Mouse (Mus musculus): ENCODE measurements around the gene Ap3s2. TPM values are rescaled to one million over a fixed set of nuclear protein-coding genes. Genes with fewer than 3 reads are reported as not detected.

Ap3s2 gene
- polyA plus RNA-seq, 1 experiment from 2014 or later = 36.8 TPM

DNA sequence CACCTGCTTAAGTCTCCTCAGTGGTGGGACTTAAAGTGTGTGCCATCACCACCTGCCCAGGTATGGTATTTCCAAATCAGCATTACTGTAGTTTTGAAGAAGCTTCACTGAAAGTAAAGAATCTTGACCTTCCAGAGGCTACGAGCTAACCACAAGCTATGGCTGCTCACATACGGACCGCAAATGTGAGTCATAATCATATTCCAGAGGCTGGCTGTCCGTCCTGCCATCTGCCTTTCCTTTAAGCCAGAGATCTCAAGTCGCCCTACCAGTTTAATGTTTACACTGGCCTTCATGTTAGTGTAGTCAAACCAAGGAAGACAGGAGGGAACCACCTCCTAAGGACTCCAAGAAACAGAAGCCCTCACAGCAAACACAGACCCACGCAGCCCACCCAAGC is 38.5 kb downstream of the Ap3s2 start:
- no peaks in the 10 kb centered on the region for H3K27me3 ChIP-seq (replicated peaks)
- H3K36me3 ChIP-seq = peaks cover 8% of the 10 kb centered on the region; the same call in 1 of the 2 replicates
- H3K27ac ChIP-seq = no peak overlapping the region
- H3K9me3 ChIP-seq = no peaks in the 10 kb centered on the region
- H3K4me3 ChIP-seq (replicated peaks) = no peak overlapping the region
- ATAC-seq = no peak
- no peak overlapping the region for H3K4me2 ChIP-seq (replicated peaks)
- no peak overlapping the region for H3K9ac ChIP-seq
- WGBS = 72% methylated on average over 6 of the region's 6 CpGs
- 0 out of 2 replicates have a peak, but pooled peaks cover 6% of the 10 kb centered on the region for H3K4me1 ChIP-seq (replicated peaks)

DNA sequence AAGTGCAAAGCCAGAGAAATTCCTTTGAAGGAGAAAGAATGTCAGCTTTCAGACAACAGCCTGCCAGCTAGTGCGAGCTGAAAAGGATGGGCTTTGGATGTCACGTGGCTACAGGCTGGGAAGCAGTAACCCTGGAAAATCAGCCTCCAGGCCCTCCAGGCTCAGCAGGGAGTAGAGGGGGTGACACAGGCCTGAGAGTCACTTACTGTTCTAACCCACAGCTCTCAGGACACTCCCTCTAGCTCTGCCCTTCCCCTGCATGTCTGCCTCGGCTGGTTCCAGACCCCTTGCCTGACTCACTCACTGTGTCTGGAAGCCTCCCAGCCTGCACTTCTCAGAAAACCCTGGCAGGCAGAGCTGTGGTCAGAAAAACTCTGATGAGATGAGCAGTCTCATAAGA is 39.5 kb downstream of the Ap3s2 start:
- no peak for ATAC-seq
- WGBS = 40% methylated on average over 3 of the region's 3 CpGs
- peaks cover 8% of the 10 kb centered on the region; the same call in 1 of the 2 replicates for H3K36me3 ChIP-seq
- no peak overlapping the region for H3K4me2 ChIP-seq (replicated peaks)
- H3K4me3 ChIP-seq (replicated peaks) = no peak overlapping the region
- no peaks in the 10 kb centered on the region for H3K9me3 ChIP-seq
- 0 out of 2 replicates have a peak, but pooled peaks cover 6% of the 10 kb centered on the region for H3K4me1 ChIP-seq (replicated peaks)
- H3K9ac ChIP-seq = no peak overlapping the region
- no peaks in the 10 kb centered on the region for H3K27me3 ChIP-seq (replicated peaks)
- H3K27ac ChIP-seq = peak overlapping the region; percentile 23; the same call in 1 of the 2 replicates

DNA sequence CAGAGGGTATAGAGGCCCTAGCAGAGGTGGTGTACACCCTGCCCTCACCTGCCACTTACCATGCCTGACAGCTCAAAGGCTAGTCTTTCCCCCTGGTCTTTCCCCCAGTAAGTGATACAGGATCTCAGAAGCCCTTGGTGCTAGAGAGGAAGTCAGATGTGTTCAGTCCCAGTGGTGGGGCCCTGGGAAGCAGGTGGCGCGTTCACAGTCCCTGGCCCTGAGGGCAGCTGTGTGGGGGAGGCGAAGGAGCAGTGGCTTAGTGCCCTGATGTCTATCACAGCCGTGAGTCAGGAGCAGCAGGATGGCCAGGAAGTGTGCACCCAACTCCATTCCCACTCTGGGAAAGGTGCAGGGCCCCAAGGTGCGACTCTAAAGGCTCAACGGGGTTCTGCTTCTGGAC is 40.4 kb downstream of the Ap3s2 start:
- WGBS = 75% methylated on average over 6 of the region's 6 CpGs
- no peak overlapping the region for H3K27ac ChIP-seq
- no peaks in the 10 kb centered on the region for H3K27me3 ChIP-seq (replicated peaks)
- 0 out of 2 replicates have a peak, but pooled peaks cover 6% of the 10 kb centered on the region for H3K36me3 ChIP-seq
- H3K4me1 ChIP-seq (replicated peaks) = 0 out of 2 replicates have a peak, but pooled peaks cover 6% of the 10 kb centered on the region
- H3K9me3 ChIP-seq = no peaks in the 10 kb centered on the region
- no peak overlapping the region for H3K9ac ChIP-seq
- no peak overlapping the region for H3K4me3 ChIP-seq (replicated peaks)
- no peak overlapping the region for H3K4me2 ChIP-seq (replicated peaks)
- ATAC-seq = peak; percentile 35

DNA sequence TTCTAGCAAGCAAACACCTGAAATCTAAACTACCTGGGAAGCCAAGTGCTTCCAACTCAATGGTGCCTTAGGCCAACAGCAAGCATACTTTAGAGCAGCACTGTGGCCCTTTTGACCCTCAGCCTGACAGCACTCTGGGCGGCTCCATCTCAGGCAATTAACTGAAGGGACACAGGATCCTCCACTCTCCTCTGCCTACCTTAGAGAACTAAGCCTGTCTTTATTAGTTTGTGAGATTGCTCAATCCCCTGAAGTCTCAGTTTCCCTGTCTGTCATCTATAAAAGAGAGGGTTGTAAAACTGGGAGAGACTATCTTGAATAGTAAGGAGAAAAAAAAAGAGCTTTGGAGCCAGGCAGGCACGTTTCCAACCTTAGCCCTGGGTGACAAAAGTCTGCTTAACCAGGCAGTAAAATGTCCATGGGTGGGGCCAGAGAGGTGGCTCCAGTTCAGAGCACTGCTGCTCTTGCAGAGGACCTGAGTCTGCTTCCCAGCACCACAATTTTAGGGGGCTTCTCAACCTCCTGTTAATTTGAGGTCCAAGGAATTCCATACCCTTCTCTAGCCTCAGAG is 41.9 kb downstream of the Ap3s2 start:
- ATAC-seq = peak; percentile 87
- H3K36me3 ChIP-seq = 0 out of 2 replicates have a peak, but pooled peaks cover 6% of the 10 kb centered on the region
- WGBS = 42% methylated on average over 2 of the region's 2 CpGs
- no peaks in the 10 kb centered on the region for H3K27me3 ChIP-seq (replicated peaks)
- H3K4me2 ChIP-seq (replicated peaks) = no peak overlapping the region
- peak overlapping the region; percentile 46; the same call in 1 of the 2 replicates for H3K27ac ChIP-seq
- 0 out of 2 replicates have a peak, but pooled peaks cover 6% of the 10 kb centered on the region for H3K4me1 ChIP-seq (replicated peaks)
- H3K9me3 ChIP-seq = no peaks in the 10 kb centered on the region
- H3K9ac ChIP-seq = no peak overlapping the region
- no peak overlapping the region for H3K4me3 ChIP-seq (replicated peaks)

GRCm38 (mm10) chr7:79873407-79873806 is 47.0 kb downstream of the Ap3s2 start:
- ATAC-seq = no peak
- Histone ChIP-seq H3K4me1 (replicated peaks) (peaks cover 6% of the 10 kb centered on the region), H3K36me3 (no peaks in the 10 kb centered on the region), H3K9ac (no peak overlapping the region), H3K4me3 (replicated peaks) (no peak overlapping the region), H3K4me2 (replicated peaks) (no peak overlapping the region), H3K27me3 (replicated peaks) (no peaks in the 10 kb centered on the region), H3K27ac (no peak overlapping the region), H3K9me3 (no peaks in the 10 kb centered on the region)
- WGBS = 79% methylated on average over 6 of the region's 6 CpGs

- Histone ChIP-seq H3K27ac (no peak overlapping the region), H3K4me3 (replicated peaks) (no peak overlapping the region), H3K27me3 (replicated peaks) (no peaks in the 10 kb centered on the region), H3K9ac (no peak overlapping the region), H3K4me1 (replicated peaks) (peaks cover 10% of the 10 kb centered on the region), H3K36me3 (no peaks in the 10 kb centered on the region), H3K4me2 (replicated peaks) (no peak overlapping the region), H3K9me3 (no peaks in the 10 kb centered on the region)
- no peak for ATAC-seq
- WGBS = 90% methylated on average over 6 of the region's 6 CpGs
Measured at GRCm38 (mm10) chr7:79871797-79872345, 48.6 kb downstream of the Ap3s2 start.

DNA sequence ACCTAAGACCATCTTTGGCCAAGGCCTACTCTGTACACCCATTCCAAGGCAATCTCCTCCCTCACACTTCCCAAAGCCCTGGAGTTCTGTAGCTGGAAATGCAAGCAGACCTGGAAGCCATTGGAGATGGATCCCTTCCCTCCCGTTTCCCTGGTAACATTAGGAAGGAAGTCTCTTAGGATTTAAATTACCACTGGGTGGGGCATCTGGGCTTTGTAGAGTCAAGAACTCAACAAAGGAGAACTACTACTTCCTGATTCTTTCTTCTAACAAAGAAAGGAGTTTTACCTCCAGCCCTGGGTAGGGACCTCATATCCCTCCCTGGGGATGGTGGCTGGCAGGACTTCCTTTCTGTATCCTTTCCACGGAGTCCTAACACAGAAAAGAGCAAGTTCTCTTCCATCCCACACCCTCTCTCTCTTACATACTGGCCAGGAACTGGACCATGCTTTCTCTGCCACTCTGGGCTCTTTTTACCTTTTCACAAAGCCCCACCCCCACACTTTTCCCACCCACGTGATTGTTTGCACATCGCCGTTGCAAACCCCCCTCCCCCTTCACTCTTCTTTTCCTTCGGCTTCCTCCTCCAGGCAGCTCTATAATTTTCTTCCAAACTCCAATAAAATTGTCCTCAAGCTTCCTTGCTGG is 51.3 kb downstream of the Ap3s2 start:
- ATAC-seq = peak; percentile 42
- WGBS = 45% methylated on average over 6 of the region's 6 CpGs
- Histone ChIP-seq H3K27me3 (replicated peaks) (no peaks in the 10 kb centered on the region), H3K4me1 (replicated peaks) (peaks cover 10% of the 10 kb centered on the region), H3K27ac (no peak overlapping the region), H3K4me2 (replicated peaks) (no peak overlapping the region), H3K4me3 (replicated peaks) (no peak overlapping the region), H3K9ac (no peak overlapping the region), H3K9me3 (no peaks in the 10 kb centered on the region), H3K36me3 (no peaks in the 10 kb centered on the region)

DNA sequence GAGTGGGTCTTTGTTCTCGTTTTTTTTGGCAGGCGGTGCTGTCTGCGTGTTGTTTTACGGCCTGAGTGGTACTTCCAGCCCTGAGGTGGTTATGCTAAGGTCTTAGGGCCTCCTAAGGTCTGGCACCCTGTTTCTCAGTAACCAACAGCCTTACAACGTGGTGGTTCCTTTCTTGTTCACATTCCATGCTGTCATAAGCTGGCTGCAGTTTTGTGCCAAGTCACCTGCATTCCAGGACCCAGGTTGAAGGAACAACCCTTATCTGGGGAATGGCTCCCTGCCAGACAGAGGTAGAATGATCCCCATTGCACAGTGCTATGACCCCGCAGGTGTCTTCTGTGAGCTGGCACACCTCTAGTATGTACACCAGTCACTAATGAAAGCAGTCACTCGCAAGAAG is 52.0 kb downstream of the Ap3s2 start:
- Histone ChIP-seq H3K27ac (no peak overlapping the region), H3K9ac (no peak overlapping the region), H3K4me1 (replicated peaks) (peaks cover 10% of the 10 kb centered on the region), H3K4me3 (replicated peaks) (no peak overlapping the region), H3K9me3 (no peaks in the 10 kb centered on the region), H3K4me2 (replicated peaks) (no peak overlapping the region), H3K36me3 (no peaks in the 10 kb centered on the region), H3K27me3 (replicated peaks) (no peaks in the 10 kb centered on the region)
- 67% methylated on average over 7 of the region's 7 CpGs for whole genome bisulfite sequencing
- ATAC-seq = peak; percentile 63

- Histone ChIP-seq H3K4me3 (replicated peaks) (no peak overlapping the region), H3K27me3 (replicated peaks) (no peaks in the 10 kb centered on the region), H3K4me1 (replicated peaks) (peaks cover 10% of the 10 kb centered on the region), H3K27ac (no peak overlapping the region), H3K9ac (no peak overlapping the region), H3K36me3 (no peaks in the 10 kb centered on the region), H3K4me2 (replicated peaks) (no peak overlapping the region), H3K9me3 (no peaks in the 10 kb centered on the region)
- 79% methylated on average over 13 of the region's 13 CpGs for WGBS
- no peak for ATAC-seq
Measured at GRCm38 (mm10) chr7:79867861-79868260, 52.6 kb downstream of the Ap3s2 start.

- Histone ChIP-seq H3K9ac (no peak overlapping the region), H3K27me3 (replicated peaks) (no peaks in the 10 kb centered on the region), H3K4me3 (replicated peaks) (no peak overlapping the region), H3K9me3 (no peaks in the 10 kb centered on the region), H3K4me2 (replicated peaks) (no peak overlapping the region), H3K4me1 (replicated peaks) (peaks cover 10% of the 10 kb centered on the region), H3K27ac (no peak overlapping the region), H3K36me3 (no peaks in the 10 kb centered on the region)
- 78% methylated on average over 3 of the region's 3 CpGs for WGBS
- ATAC-seq = no peak
Measured at GRCm38 (mm10) chr7:79866294-79867000, 54.0 kb downstream of the Ap3s2 start.

DNA sequence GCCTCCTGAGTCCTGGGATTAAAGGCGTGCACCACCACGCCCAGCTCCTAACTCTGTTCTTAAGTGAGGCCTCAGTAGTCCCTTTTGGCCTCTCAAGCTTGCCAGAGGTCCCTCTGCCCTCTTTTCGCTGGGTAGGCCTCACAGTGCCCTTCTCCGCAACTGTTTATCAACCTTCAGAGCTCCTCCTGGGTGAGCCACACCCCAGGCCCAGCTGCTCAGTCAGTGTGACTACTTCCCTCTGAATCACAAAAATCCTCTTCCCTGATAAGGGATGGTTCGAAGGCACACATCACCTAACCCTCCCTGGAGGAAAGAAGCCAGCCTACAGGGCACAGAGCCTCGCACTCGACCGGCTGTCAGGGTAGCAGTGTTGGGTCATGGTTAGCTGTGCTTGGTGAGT is 58.7 kb downstream of the Ap3s2 start:
- H3K4me2 ChIP-seq (replicated peaks) = no peak overlapping the region
- no peaks in the 10 kb centered on the region for H3K9me3 ChIP-seq
- H3K4me1 ChIP-seq (replicated peaks) = peaks cover 6% of the 10 kb centered on the region
- H3K4me3 ChIP-seq (replicated peaks) = no peak overlapping the region
- no peak overlapping the region for H3K9ac ChIP-seq
- no peak overlapping the region for H3K27ac ChIP-seq
- no peaks in the 10 kb centered on the region for H3K27me3 ChIP-seq (replicated peaks)
- H3K36me3 ChIP-seq = no peaks in the 10 kb centered on the region
- no peak; the same call in 1 of the 2 replicates for ATAC-seq
- WGBS = 83% methylated on average over 8 of the region's 8 CpGs

DNA sequence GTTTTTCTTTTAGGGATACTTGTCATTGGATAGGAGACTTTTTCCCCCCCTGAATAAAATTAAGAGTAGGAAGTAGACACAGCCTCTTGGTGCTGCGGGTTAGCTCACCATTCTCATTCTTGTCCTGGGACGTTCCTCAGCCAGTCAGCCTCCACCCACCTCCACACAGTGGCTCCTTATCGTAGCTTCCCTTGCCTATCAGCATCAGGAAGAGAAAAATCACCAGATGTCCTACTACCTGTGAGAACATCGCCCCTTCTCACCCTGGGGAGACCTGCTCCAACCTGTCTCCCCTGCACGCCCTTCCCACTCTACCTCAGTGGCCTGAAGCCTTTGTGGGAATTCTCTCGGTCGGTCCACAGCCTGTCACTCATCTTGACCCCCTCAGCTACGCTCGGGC is 59.6 kb downstream of the Ap3s2 start, which contains the start of gene Anpep:
Anpep (minus strand) TSS at position 249 of the 400 bp plus-strand sequence.
- ATAC-seq = peak; percentile 57
- Histone ChIP-seq H3K27ac (no peak within 1 kb of the TSS), H3K36me3 (no peaks in the 10 kb centered on the region), H3K27me3 (replicated peaks) (no peaks in the 10 kb centered on the region), H3K4me3 (replicated peaks) (no peak within 1 kb of the TSS), H3K9me3 (no peaks in the 10 kb centered on the region), H3K4me1 (replicated peaks) (peaks cover 6% of the 10 kb centered on the region), H3K9ac (no peak within 1 kb of the TSS), H3K4me2 (replicated peaks) (no peak within 1 kb of the TSS)
- WGBS = 69% methylated on average over 9 of the region's 9 CpGs

All from intestine, embryonic 15.5 days (tissue).